Mouse (Mus musculus) c-Kit-negative CD71-positive TER-119-positive erythroid progenitor cells, embryonic 14.5 days (primary cell): ENCODE data around the gene Musk.

Experiments used
- DNase-seq: peaks from one replicate; pipeline ENCODE4 v3.0.0-alpha.2; 2013; ENCODE audit warnings: low read depth, low spot score

Musk gene

DNA sequence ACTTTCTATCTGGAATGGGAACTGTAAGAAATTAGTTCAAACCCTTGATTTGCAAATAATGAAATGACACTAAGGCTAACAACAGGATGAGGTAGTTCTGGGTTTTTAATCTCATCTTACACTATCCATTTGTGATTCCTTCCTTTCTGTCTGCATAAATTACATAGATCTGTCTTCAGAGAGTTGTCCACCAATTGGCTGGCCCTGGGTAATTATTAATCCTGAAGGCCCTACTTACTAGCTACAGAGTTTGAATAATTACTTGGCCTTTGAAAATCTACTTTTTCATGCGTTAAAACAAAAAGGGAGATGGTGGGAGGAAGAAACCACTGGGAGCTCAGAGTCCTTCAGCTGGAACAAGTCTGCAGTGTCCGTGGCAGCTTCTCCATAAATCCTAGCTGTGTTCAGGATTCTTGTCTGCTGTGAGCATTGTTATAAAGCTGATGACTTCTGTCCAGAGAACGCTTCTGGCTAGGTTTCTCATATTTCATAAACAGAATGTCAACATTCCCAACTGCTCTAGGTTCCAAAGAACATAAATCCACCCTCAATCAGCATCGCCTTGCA is 29.3 kb downstream of the Musk start:
- no peak for DNase-seq

DNA sequence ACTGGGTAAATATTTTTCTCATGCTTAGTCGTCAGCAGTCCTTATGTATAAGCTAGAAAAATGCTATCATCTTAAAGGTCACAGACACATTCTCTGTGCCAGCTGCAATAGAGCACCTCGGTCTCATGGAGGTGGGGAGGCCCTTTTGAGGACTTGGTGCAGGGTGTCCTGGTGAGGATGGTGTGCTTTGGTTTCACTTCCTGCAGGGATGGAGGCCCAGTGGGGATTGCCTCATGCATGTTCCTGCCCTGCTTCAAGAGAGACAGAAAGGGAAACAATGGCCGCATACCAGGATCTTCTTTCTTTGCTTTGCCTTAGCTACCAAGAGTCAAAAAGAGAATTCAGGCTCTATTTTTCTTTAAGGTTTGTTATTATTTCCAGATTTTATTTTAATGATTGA is 31.8 kb downstream of the Musk start:
- DNase-seq, result no peak

DNA sequence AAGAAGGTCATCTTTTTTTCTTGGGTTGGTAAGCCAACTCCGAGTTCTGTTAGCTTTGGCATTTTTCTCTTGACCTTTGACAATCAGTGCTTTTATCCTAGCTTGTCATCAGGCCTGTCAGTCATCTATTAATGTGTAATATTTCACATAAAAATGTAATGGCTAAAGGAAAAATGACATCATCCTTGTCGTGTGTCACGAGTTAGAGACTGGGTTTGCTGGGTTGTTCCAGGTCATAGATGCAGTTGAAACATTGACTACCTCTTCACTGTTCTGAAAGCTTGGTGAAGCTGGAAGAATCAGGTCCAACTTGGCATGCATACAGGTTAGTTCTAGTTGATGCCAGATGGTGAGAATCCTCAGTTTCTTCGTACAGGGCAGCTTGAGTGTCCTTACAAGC is 34.5 kb downstream of the Musk start:
- DNase-seq, result no peak

DNA sequence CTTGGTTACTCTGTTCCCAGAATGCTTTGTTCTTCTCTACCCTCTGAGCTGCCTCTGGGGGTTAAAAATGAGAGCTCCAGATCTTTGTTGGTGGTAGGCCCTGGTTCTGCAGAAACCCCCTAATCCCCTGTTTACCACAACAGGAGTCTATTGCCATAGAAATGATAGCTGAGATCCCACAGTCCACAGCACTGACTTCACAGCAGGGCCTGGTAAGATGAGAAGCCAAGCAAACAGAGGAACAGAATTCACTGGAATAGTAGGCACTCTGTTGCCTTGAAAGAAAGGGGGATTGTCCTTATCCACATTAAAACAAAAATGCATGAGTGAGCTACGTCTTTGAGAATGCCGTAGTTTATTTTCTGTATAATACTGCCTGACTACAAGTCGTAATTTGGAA is 41.0 kb downstream of the Musk start:
- no peak for DNase-seq

DNA sequence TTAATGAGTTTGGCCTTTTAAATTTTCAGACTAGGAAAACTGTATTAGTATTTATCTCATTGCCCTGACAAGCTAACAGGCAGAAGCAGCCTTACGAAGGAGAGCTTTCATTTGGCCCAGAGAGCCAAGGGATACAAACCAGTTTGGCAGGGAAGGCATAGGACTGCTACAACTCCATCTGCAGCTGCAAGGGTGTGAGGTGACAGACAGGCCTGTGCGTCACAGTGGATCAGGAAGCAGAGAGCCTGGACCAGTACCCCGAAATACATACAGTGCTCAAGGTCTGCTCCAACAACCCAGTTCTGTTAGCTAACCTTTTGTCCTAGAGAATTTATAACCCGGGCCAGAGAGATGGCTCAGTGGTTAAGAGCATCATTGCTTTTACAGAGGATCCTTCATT is 42.5 kb downstream of the Musk start:
- DNase-seq, result no peak

DNA sequence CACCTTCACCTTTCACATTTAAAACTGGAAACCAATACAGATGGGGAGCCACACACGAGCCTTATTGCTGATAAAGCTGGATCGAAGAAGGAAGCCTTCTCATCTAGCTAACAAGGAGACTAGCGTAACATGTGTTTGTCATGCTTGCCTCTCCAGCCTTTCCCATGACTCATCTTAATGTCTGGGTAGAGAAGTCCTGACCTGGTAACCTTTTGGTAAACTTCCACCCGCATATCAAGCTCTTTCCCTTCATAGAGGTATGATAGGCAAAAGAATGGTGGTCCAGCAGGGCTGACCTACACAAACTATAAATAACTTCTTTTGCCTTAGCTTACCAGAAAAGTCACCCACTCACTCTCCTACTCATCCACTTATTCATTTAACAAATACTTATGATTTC is 44.3 kb downstream of the Musk start:
- DNase-seq, result no peak

DNA sequence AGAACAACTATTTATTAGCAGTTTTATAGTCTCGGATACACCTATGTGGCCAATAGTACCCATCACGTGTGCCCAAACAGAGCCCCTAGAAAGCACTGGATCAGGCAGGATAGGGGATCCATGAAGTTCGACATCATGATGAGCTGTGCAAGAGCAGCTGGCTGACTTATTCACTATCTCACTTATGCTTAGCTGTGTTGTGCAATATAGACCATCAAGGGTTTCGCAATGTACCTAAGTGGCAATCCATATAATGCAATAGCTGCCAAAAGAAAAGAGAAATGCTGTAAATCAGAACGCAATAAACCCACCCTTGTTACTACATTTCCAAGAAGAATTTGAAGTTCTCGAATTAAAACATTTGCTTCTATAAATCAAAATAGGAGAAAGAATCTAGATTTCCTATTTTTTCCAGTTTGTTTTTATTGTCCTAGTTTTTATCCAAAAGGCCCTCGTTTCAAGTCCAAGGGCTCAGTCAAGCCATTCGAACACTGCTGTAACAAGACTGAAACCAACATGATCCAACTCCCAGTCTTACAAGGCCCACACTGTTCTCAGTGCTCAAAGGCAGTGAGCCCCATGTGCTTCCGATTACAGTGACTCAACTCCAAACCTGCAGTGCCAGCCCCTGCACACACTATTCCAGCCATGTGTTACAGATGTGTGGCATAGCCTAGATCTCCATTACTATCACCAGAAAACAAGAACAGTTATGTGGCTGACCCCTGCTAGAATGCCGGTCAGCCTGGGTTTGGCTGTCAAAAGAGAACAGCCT is 45.3 kb downstream of the Musk start:
- no peak for DNase-seq

DNA sequence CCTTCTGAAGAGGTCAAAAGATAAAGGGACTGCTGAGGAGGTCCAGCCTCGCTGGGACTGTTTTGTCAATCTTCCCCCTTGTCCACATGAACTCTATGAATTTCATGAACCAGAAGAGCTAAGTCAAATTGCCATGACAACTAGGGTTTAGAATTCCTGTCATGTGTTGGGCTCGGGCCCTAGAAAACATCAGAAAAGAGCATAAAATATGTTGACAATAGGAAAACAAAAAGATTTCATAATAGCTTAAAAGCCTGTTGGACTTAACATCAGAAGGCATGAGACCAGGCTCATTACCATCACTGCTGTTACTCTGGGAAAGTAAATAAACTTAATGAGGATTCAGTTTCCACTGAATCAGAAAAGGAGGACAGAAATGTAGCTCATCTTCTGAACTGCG is 46.6 kb downstream of the Musk start:
- no peak for DNase-seq

DNA sequence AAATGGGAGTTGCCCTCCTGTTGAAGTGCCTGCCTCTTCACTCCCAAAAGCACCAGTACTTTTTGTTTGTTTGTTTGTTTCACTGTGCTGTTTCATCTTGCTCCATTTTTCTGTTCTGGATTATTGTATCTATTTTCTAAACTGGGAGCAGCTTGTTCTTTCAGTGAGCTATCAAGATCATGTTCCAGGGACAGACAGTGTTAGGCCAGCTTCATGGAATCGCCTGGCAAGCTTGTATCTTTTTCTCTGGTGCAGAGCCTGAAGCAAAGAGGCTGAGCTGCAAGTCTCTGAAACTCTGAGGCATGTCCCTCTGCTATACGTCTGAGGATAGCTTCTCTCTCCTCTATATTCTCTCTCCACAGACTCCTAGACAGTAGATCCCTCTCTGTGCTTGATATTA is 50.5 kb downstream of the Musk start:
- no peak for DNase-seq

DNA sequence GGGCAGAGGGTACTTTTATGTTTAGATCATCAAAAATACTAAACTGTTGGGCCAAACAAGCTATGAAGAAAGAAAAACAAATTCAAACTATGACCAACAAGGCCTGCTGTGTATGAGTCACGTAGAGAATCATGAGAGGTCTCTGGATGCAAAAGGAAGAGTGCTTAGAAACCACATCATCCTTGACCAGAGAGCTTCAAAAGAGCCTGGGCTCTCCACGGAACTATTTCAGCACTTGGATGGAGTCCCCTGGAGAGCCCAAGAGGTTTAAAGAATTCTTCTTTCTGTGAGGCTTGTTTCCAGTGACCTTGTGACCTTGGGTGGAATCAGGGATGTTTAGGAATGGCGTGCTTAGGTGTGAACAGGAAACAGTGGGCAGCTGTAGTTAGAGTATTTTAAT is 53.5 kb downstream of the Musk start:
- DNase-seq, result no peak

DNA sequence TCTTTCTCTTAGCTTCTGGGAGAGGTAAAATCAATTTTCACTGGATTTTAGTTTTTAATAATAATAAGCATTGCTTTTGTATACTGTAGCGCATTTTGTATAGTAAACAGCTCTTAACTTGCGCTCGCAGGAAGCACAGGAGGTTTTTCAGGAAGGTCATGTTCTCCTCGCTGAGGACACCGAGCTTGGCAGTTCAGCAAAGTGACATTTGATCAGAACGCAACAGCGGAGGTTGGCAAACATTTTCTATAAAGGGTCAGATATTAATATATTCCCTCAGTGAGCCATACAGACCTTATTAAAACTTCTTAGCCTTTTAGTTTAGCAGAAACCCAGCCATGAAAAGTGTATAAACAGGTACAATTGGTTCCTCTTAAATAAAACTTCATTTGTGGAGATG is 64.4 kb downstream of the Musk start:
- no peak for DNase-seq

DNA sequence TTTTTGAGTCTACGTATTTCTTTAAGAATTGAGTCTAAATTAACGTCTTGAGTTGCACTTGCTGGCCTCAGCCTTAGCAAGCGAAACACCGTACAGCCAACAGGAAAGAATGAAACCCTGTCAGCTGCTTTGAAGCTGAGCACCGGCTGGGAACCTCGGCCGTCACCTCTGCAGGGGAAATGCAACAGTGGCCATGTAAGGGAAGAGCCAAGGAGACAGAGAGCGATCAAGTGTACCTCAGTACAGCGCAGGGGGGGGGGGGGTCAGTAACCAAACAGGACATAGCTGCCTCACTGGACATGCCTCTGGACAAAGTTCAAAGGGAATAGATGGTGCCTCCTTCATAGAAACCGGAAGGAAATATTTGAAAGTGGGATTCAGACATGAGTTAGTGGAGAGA is 65.4 kb downstream of the Musk start:
- DNase-seq, result no peak

DNA sequence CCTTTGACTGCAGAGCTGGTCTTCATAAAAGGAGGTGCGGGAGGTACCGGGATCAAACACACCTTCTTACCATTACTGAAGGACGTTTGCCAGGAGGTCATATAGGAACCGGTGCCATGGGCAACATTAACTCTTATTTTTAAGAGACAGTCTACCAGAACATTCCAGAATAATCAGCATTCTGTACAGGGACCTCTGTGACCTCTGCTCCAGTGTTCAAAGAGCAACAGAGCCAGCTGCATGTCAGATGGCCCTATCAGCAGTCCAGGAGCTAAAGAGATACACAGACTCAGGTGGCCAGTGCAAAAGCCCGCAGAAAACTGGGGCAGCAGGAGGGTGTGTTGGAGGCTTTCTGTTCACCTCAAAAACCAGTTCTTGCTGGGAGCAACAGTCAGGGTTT is 65.8 kb downstream of the Musk start:
- DNase-seq, result no peak

DNA sequence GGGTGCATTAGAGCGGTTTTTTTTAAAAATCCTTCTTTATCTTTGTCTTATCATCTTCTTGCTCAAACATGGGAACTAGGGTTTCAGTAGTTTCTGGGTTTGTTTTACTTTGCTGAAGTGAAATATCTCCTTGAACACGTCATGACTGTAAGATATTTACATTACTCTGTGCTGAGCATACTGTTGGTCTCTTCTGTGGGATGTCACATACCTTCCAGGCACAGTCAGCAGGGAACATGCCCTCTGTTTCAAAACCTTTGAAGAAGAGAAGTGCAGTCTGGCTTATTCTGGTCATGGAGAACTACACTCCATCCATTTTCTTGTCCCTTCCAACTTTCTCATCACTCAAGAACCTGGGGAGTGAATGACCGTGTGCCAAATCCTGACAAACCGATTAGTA is 73.2 kb downstream of the Musk start:
- DNase-seq, result no peak

DNA sequence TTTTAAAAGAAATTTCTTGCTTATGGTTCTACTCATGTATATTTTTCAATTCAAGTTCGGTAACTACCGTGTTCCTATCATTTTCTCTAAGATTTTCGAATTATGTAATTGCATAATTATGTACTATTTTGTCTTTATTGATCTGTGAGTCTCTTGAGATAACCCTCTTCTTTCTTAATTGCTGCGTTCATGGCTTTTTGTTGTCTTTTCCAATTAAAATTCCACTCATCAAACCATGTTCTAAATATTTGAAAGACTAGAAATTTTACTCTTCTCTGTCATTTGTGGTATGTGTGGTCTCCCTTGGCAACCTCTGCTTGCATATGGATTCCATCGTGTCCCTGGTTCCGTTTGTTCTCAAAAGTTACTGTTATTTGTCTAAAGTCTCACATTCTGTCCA is 79.6 kb downstream of the Musk start:
- no peak for DNase-seq

DNA sequence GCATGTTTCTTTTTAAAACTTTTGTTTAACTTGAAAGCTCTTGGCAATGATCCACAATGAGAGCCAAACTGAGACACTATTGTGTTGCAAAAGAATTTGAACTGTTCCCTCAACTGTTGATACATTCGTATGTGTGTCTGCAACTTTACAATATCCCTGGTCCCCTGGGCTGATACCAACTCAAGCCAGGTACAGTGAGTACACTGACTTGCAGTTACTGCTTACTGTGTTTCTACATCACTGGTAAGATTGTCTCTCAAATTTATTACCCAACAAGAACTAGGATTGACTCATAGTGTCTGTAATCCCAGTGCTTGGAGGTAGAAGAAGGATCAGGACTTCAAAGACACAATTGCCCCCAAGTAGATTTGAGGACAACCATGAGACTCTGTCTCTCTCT is 85.3 kb downstream of the Musk start:
- DNase-seq, result no peak

DNA sequence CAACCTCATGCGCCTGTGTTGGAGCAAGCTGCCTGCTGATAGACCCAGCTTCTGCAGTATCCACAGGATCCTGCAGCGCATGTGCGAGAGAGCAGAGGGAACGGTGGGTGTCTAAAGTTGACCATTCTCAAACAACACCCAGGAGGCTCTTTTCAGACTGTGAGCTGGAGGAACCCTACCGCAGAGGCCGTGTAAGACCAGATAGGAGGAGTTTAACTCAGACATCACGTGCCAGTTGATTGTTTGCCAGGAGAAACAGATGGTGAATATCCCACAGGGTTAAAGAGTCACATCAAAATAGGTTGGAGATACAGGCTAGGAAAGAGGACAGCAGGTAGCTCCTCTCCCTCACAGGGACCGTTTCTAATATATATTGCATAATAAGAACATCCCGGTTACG is 87.8 kb downstream of the Musk start:
- DNase-seq, result no peak

DNA sequence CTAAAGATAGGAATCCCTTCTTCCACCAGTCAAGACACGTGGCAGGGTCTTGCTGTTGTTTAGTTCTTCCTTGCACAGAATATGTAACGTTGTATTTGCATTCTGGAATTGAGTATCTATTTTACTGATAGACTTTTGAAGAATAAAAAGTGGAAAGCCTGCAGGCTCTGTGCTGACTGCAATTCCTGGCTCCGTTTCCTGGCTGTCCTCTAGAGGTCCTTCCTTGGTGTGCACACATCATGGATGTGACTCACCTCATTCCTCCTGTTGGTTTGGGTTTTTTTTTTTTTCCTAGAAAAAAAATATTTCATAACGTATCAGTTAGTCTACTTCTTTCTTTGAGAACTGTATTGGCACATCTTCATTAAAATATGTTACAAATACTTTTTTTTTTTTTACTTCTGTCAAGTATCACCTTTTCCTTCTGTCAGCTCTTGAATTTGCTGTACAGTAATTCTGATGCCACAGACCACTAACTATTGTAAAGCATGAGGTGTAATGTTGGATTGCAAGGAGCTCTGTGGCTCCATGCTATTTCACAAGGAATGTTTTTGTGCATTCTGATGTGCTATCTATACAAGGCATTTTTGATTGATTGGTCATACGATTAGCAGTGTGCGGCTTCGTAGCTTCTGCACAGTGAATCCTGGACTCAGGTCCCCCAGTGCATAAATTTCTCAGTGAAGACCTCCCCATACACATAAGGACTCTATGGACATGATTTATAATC is 88.5 kb downstream of the Musk start:
- no peak for DNase-seq

DNA sequence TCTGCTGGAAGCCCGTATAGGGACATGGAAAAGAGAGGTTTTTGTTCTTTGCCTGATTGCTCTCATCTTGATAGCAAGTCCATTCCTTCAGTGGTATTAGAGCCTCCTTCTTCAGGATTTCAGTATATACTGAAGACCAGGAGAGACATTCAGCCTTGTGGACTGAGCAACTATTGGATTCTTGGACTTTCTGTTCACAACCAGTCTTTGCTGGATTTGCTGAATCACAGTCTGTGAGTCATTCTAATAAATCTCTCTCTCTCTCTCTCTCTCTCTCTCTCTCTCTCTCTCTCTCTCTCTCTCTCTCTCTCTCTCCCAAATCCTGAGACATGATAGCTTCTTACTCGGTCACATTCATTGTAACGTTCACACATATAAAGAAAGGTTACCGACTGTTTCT is 93.4 kb downstream of the Musk start:
- no peak for DNase-seq

DNA sequence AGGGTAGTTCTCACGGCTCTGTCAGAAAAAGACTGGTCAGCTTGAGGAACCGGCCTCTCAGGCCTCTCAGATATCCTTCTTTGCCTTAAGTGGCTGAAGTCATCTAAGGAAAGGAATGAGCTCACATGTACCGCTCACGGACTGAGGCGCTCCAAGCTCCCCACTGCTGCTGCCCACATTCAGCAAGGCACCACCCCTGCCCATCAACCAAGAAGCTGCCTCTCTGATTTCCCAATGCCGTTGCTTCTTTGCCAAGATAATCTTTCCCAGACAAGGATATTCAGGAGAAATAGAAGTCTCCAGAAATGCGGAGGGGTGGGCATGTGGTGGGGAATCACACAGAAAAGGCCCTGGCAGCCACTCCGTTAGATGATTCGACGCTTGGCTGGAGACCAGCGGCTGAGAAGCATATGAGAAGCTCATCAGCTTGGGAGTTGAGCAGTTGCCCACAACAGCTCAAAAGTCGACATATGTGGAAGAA is 115.1 kb downstream of the Musk start:
- no peak for DNase-seq

DNA sequence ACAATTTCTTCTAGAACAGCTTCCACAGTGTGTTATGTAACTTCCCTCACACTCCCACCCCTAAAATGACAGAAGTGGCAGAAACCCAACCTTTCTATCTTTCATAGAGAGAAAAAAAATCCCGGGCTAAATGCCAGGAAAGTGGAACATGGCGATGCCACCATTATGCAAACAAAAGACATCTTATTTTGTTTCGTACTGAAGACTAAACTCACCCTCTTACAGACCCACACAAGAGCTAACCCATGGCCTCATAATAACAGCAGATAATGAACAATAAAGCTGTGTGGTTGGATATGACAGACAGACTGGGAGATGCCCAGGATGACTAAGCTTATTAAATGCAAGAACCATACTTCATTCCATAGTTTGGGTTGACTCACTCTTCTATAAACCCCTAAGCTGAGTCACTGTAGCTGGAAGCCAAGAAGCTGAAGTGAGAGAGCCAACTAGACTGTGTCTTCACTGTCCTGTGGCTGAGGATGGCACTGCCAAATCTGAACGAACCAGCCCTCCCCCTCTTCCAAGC is 116.3 kb downstream of the Musk start:
- no peak for DNase-seq
